Mouse (Mus musculus) Patski (cell line): Measurements from ENCODE around the gene Sav1. TPM values are rescaled to one million over a fixed set of nuclear protein-coding genes. Genes with fewer than 3 reads are reported as not detected.
A peak's percentile ranks its signal among the peaks of the same experiment; 100 is the strongest.

Source experiments
- ATAC-seq: fragments of 100-300 bp; one replicate; pipeline ENCODE4 v1.8.0; 2021
- CTCF ChIA-PET: fragments of 350-600 bp; sonication (Branson Sonifier 250); formaldehyde crosslinking; loops from one replicate; lab custom pipeline; 2022; ENCODE audit warnings: inconsistent platforms; lab: Charles Lee
- POLR2A ChIA-PET: fragments of 350-600 bp; sonication (Branson Sonifier 250); formaldehyde crosslinking; loops from one replicate; lab custom pipeline; 2022; ENCODE audit warnings: antibody characterized with exemption, inconsistent platforms; lab: Charles Lee
- DNase-seq: peaks from one replicate; pipeline ENCODE4 v3.0.0-alpha.2; 2011; ENCODE audit warnings: low read depth, low spot score
- H3K27me3 ChIP-seq: fragments of 371-371 bp; one replicate; pipeline ENCODE4 v1.5.1; 2021
- CTCF ChIP-seq: fragments of 100-300 bp; IDR thresholded peaks from one replicate; pipeline ENCODE4 v1.5.1; 2021
- in situ Hi-C: fragments of 300-500 bp; cut with MboI; formaldehyde crosslinking; loops from 3 replicates; pipeline ENCODE4 v1.11.1; 2018; ENCODE audit warnings: low pct_unique_long_range_greater_than_20kb, mixed read lengths
- polyA plus RNA-seq: library from polyadenylated mRNA; unstranded; gene quantifications from one replicate; pipeline ENCODE4 v1.2.3, GENCODE M21; 2021

Sav1 gene
- polyA plus RNA-seq, 1 experiment from 2014 or later = 184 TPM

DNA sequence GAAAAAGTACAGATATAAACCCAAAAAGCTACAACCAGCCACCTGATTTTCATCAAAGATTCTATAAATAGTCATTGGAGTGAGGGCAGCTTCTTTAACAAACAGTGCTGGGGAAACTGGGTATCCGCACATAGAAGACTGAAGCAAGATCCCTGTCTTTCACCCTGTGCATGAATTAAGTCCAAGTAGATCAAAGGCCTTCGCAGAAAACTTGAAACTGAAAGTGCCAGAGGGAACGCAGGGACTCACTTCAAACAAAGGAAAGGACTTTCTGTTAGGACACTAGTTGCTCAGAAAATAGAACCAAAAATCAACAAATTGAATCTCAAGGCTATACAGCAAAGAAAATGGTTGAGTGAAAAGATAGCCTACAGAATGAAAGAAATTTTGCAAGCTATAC lies 8.6 kb upstream of the Sav1 start:
- ATAC-seq (no peak), DNase-seq (no peak)
- H3K27me3 ChIP-seq = no peaks in the 10 kb centered on the region
- POLR2A ChIA-PET = no interaction called here
- no peak for TF ChIP-seq CTCF
- in situ Hi-C loops = no loop called here
- CTCF ChIA-PET = no interaction called here

DNA sequence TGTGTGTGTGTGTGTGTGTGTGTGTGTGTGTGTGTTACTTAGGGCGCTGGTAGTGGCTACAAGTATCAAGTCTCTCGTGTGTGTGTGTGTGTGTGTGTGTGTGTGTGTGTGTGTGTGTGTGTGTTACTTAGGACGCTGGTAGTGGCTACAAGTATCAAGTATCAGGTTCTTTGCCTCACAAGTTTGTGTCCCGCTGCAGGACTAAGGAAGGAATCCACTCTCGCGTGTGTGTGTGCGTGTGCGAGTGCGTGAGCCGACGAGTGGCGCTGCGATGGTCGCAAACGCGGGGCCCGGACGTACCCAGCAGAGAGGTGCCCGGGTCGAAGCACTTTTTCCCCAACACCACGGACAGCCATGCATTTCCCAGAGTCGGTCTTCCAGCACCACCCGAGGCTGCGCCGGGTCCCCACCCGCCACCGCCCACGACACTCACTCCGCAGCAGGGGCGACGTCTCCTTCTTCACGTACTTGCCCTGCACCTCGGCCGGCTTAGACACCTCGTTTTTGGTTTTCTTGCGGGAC lies 500 bp downstream of the Sav1 start:
- CTCF ChIA-PET = interaction anchor here (1.0 kb wide), 1 partner anchor 63 kb away, joined by 4 read pairs; no protein-coding TSS in a partner anchor
- POLR2A ChIA-PET = interaction anchor here (0.8 kb wide), 1 partner anchor 9 kb away, joined by 3 read pairs; no protein-coding TSS in a partner anchor
- in situ Hi-C loops = no loop called here
- DNase-seq (no peak), ATAC-seq (peak; percentile 40)
- TF ChIP-seq CTCF = no peak
- no peaks in the 10 kb centered on the region for H3K27me3 ChIP-seq

DNA sequence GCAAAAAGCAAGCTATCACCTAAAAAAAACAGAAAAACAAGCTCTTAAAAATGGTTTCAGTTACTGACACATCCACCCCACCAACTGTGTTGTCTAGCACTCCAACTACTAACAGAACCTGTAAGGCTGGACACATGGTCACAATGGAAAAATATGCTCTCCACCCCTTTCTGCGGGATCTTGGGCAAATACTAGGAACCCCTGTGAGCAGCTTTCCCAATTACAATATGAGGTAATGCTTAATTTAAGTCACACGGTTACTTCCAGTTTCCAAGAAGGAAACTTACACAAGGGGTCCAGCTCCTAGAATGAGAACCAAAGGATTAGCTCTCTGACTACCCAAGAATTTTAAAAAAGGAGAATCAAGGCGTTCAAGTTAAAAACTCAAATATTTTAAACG lies 1.3 kb downstream of the Sav1 start:
- ChIA-PET CTCF (interaction anchor here (0.7 to 1.0 kb wide), 5 partner anchors 16 to 64 kb away, joined by 3 to 4 read pairs (median 3); no protein-coding TSS in a partner anchor), POLR2A (interaction anchor here (0.8 to 1.3 kb wide), 3 partner anchors 18 to 126 kb away, joined by 3 to 4 read pairs (median 3); no protein-coding TSS in a partner anchor)
- no peak for DNase-seq
- ATAC-seq = no peak
- in situ Hi-C loops = no loop called here
- TF ChIP-seq CTCF = no peak
- H3K27me3 ChIP-seq = no peaks in the 10 kb centered on the region

DNA sequence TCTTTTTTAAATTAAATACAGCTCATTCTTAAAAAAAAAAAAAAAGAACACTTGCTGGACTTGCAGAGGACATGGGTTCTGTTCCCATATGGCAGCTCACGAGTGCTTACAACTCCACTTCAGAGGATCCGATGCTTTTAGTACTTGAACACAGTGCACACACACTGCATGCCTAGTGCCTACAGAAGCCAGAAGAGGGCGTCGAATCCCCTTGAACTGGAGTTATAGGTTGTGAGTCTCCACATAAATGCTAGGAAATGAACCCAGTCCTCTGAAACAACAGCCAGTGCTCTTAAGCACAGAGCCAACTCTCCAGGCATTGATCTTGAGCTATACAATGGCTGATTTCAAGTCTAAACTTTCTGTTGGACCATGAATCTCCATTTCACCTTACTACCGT lies 3.9 kb downstream of the Sav1 start:
- in situ Hi-C loops = loop anchor here (5.0 kb wide), 1 partner anchor 74 kb away; no protein-coding TSS in a partner anchor
- ATAC-seq (no peak), DNase-seq (no peak)
- peak; percentile 52 for TF ChIP-seq CTCF
- POLR2A ChIA-PET = no interaction called here
- CTCF ChIA-PET = interaction anchor here (0.7 to 1.4 kb wide), 3 partner anchors 43 to 69 kb away, joined by 3 read pairs; no protein-coding TSS in a partner anchor
- H3K27me3 ChIP-seq = no peaks in the 10 kb centered on the region

DNA sequence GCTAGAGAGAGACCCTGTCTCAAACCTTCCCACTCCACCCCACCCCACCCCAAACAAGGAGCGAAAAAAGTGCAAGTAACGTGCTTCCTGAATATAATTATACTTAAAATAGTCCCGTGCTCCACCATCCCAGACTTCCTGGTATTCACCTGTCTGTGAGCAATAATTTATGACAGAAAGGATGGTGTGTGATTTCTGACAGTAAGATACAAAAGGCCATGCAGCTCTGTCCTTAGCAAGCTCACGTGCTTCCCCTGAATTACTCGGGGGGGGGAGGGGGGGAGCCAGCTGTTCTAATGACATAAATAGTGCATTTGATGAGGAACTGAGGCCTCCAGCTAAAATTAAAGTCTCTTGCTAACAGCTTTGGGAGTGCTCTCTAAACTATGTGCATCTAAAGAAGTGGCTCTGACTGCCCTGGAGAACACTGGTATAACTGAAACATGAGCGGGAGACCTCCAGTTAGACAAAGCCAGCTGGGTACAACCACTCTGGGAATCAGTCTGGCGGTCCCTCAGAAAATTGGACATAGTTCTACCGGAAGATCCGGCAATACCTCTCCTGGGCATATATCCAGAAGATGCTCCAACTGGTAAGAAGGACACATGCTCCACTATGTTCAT lies 9.3 kb downstream of the Sav1 start:
- no peak for DNase-seq

DNA sequence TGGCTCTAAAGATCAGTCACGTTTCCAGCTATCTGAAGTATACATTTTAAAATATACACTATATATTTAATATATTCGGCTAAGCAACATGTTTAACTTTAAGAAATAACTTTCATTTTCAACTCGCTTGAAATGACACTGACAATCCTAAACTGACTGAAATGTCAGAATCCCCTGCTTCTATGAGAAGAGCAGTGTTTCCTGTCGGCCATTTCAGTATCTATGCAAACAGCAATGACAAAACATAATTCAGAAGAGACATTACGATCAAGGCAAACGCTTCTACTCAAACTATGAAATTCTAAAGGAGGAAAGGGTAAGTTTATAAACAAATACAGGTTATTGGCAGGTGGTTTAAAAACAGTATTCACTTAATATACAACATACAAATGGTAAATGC lies 10.1 kb downstream of the Sav1 start:
- CTCF ChIA-PET = interaction anchor here (1.0 to 1.2 kb wide), 2 partner anchors 9 to 66 kb away, joined by 3 read pairs; no protein-coding TSS in a partner anchor
- in situ Hi-C loops = no loop called here
- TF ChIP-seq CTCF = no peak
- POLR2A ChIA-PET = no interaction called here
- ATAC-seq = no peak
- no peak for DNase-seq
- H3K27me3 ChIP-seq = no peaks in the 10 kb centered on the region

More for the DNA sequence above, 9.3 kb downstream of the Sav1 start:
- no peak for TF ChIP-seq CTCF
- no peaks in the 10 kb centered on the region for H3K27me3 ChIP-seq
- in situ Hi-C loops = no loop called here
- ChIA-PET POLR2A (interaction anchor here (1.1 to 1.2 kb wide), 2 partner anchors 9 to 48 kb away, joined by 3 read pairs; partner anchors contain the start of gene Sav1), CTCF (interaction anchor here (1.0 kb wide), 1 partner anchor 9 kb away, joined by 3 read pairs; no protein-coding TSS in a partner anchor)
- no peak for ATAC-seq

DNA sequence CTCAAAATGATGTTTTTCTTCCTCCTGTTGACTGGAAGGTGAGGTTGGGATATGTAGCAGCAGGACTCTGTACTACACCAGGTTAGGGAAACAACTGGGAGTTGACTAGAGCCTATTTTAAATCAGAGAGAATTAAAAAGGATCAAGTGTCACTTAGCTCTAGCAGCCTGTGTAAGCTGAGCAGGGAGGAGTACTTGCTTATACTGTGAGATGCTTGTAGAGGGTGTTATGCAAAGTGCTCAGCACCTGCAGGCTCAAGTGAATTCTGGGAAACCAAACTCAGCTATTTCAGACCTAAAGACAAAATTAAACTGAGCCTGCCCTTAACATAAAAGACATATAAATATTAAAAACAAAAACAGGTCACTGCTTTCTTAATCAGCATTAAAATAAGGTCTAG lies 13.1 kb downstream of the Sav1 start:
- ChIA-PET POLR2A (no interaction called here), CTCF (interaction anchor here (1.7 kb wide), 1 partner anchor 89 kb away, joined by 4 read pairs; no protein-coding TSS in a partner anchor)
- H3K27me3 ChIP-seq = no peaks in the 10 kb centered on the region
- no peak for TF ChIP-seq CTCF
- no peak for ATAC-seq
- DNase-seq = no peak
- in situ Hi-C loops = no loop called here

DNA sequence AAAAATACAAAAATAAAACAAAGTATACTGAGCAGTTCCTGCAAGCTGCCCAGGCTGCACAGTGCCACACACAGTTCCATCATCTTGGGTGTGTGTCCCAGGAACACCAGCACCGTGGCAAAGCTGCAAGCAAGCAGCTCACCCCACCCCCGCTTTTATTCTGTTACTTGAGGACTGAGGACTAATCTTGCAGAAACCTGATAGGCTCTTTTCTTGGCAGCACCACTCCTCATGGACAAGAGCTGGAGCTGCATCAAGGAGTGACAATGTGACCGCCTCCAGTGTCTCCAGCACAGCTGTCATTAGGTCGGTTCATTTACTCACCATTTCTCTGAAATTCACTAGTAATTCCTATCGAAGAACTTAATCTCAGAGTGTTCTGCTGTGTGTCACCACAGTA lies 18.6 kb downstream of the Sav1 start:
- POLR2A ChIA-PET = interaction anchor here (1.1 kb wide), 1 partner anchor 17 kb away, joined by 3 read pairs; no protein-coding TSS in a partner anchor
- ATAC-seq (no peak), DNase-seq (no peak)
- no peak for TF ChIP-seq CTCF
- in situ Hi-C loops = loop anchor here (10.0 kb wide), 1 partner anchor 87 kb away; no protein-coding TSS in a partner anchor
- CTCF ChIA-PET = interaction anchor here (1.2 to 1.4 kb wide), 3 partner anchors 9 to 177 kb away, joined by 3 to 4 read pairs (median 3); no protein-coding TSS in a partner anchor
- no peaks in the 10 kb centered on the region for H3K27me3 ChIP-seq

DNA sequence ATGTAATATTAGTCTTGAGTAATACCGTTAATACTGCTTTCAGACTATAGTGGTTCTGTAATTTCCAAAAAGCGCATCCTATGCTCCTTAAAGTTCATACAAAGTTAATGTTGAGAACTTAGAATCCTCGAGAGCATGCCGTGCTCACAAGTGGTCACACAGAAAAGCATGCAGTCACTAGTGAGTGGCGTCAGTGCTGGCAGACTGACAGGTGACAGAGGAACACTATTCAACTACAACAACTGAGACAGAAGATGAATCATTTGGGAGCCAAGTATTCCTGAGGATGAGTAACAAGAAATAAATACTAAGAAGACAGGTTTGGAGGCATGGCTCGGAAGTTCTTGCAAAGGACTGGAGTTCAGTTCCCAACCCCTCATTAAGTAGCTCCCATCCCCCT lies 19.7 kb downstream of the Sav1 start:
- in situ Hi-C loops = loop anchor here (10.0 kb wide), 1 partner anchor 88 kb away; no protein-coding TSS in a partner anchor
- no peak for ATAC-seq
- DNase-seq = no peak
- no peaks in the 10 kb centered on the region for H3K27me3 ChIP-seq
- ChIA-PET POLR2A (interaction anchor here (0.6 to 1.1 kb wide), 2 partner anchors 18 to 488 kb away, joined by 3 to 7 read pairs; no protein-coding TSS in a partner anchor), CTCF (interaction anchor here (1.2 to 1.4 kb wide), 2 partner anchors 16 to 178 kb away, joined by 3 to 4 read pairs; no protein-coding TSS in a partner anchor)
- TF ChIP-seq CTCF = no peak

DNA sequence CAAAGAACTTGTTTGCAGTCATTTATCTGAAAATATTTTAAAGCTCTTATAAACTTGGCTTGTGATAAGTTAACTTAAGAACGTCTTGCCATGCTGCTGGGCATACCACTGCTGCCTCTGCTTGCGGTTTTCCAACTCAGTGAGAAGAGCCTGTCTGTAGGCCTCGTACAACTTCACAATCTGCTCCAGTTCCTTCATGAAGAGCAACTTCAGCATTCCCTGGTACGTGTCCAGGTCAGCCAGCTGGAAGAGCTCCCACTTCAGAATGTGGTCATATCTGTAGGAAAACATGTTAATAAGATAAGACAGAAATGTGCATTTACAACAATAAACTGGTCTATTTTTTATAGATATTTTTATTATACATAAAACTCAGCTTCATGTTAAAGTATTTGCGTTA lies 20.7 kb downstream of the Sav1 start:
- POLR2A ChIA-PET = no interaction called here
- CTCF ChIA-PET = interaction anchor here (0.9 to 1.2 kb wide), 2 partner anchors 9 to 19 kb away, joined by 3 read pairs; no protein-coding TSS in a partner anchor
- in situ Hi-C loops = loop anchor here (10.0 kb wide), 1 partner anchor 89 kb away; no protein-coding TSS in a partner anchor
- no peak for TF ChIP-seq CTCF
- H3K27me3 ChIP-seq = no peaks in the 10 kb centered on the region
- no peak for ATAC-seq
- DNase-seq = no peak
